Mouse (Mus musculus): ENCODE data around the gene Gm10972.

DNA sequence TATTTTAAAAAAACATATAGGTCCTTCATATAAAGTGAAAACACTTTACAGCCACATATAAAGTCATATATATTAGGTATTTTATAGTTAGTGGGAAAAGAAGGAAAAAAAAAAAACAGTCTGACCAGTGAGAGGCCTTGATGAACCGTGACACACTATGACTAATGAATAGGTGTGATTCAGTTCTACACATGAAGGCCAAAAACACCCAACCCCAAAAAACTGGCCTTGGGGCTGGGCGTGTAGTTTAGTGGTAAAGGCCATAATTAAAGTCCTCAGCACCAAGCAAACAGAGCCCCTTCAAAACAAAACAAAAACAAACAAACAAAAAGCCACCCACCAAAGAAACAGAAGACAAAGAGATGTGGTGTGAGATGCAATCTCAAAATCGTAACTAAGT lies 13.0 kb upstream of the Gm10972 start:
- no peak for TF ChIP-seq POLR2A (IDR thresholded peaks at IDR 0.05; ENCODE audit: borderline replicate concordance, control insufficient read depth, low read depth, low read length)
- TF ChIP-seq CTCF (IDR thresholded peaks at IDR 0.05; ENCODE audit: control insufficient read depth, insufficient read depth, low read length), result no peak
